Mouse (Mus musculus): Measurements from ENCODE around the gene Aqp9. TPM values are rescaled to one million over a fixed set of nuclear protein-coding genes. Genes with fewer than 3 reads are reported as not detected.

Aqp9 gene
- total and polyA plus RNA-seq, 2 experiments from 2014 or later: 0.48 to 2.3 TPM

DNA sequence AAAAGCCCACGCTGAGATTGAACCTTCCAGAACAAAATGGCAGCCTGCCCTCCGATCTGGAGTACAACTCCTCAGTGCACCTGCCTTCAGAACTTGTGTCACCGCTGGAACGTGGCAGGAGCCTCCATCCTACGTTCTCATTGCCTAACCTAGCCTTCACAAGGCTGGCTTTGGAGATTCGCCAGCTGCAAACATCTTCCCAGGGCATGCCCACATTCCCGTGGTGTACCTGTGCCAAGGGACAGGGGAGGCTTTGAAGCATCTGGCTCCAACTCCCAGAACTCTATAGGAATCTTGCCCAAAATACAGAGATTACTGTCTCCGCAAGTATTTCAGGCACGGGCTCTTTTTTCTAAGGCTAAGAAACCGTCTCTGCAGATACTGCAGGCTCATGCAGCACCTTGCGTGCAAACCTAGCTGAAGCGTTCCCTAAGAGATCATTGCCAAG, 92.3 kb downstream of the Aqp9 start:
- ATAC-seq: peak; percentile 10; the same call in 1 of the 2 replicates
- no peak overlapping the region for H3K27ac ChIP-seq (ENCODE audit: low read depth, low read length)
- no peak for DNase-seq
- H3K9ac ChIP-seq: no peak overlapping the region
- WGBS: 76% methylated on average over 12 of the region's 12 CpGs
- no peaks in the 10 kb centered on the region for H3K9me3 ChIP-seq (ENCODE audit: low read length)
- H3K4me2 ChIP-seq (ENCODE audit: low read depth): no peak overlapping the region
- H3K4me3 ChIP-seq (ENCODE audit: low read depth, low read length): no peak overlapping the region
- H3K4me1 ChIP-seq (ENCODE audit: insufficient read depth): no peaks in the 10 kb centered on the region
- H3K27me3 ChIP-seq (ENCODE audit: insufficient read depth, low read length): no peaks in the 10 kb centered on the region
- no peak for TF ChIP-seq CTCF (IDR thresholded peaks at IDR 0.05; ENCODE audit: low read depth)
- no peaks in the 10 kb centered on the region for H3K36me3 ChIP-seq (ENCODE audit: insufficient read depth)

DNA sequence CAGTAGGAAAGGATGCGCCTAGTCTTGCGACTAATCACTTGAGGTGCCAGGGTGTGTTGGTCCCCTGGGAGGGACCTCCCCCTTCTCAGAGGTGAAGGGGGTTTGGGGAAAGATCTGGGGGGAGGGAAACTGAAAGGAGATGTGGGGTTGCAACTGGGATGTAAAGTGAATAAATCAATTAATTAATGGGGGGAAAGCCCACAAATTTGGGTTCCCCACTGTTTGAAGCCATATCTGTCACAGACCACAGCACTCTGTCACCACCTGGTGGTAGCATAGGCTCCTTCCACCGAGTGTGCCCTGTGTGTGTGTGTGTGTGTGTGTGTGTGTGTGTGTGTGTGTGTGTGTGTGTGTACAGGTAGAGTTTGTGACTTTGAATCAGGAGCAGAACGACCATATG, 94.7 kb downstream of the Aqp9 start:
- no peak overlapping the region for H3K27ac ChIP-seq (ENCODE audit: low read depth, low read length)
- no peaks in the 10 kb centered on the region for H3K9me3 ChIP-seq (ENCODE audit: low read length)
- H3K36me3 ChIP-seq (ENCODE audit: insufficient read depth): no peaks in the 10 kb centered on the region
- peak; percentile 86 for TF ChIP-seq CTCF (IDR thresholded peaks at IDR 0.05; ENCODE audit: low read depth)
- no peak overlapping the region for H3K4me2 ChIP-seq (ENCODE audit: low read depth)
- H3K9ac ChIP-seq: no peak overlapping the region
- no peak overlapping the region for H3K4me3 ChIP-seq (ENCODE audit: low read depth, low read length)
- DNase-seq (peak; percentile 61), ATAC-seq (peak; percentile 51; the same call in 1 of the 2 replicates)
- no peaks in the 10 kb centered on the region for H3K4me1 ChIP-seq (ENCODE audit: insufficient read depth)
- no peaks in the 10 kb centered on the region for H3K27me3 ChIP-seq (ENCODE audit: insufficient read depth, low read length)
- WGBS: 60% methylated on average over 4 of the region's 4 CpGs

DNA sequence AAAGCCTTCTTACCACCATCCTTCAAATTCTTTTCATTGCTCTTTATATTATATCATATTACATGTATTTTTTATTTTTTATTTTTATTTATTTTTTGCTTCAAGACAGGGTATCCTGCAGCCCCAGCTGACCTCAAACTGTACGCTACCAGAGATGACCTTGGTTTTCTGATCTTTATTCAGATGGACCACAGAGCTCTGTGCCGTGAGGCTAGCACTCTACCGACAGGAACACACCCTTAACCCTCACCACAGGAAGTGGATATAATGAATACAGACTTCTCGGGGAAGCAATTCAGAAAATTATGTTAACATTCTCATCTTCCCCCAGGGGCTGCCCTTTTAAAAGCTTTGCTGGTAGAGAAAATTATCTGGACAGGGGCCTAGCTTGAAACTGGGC, 95.4 kb downstream of the Aqp9 start:
- H3K27me3 ChIP-seq (ENCODE audit: insufficient read depth, low read length): no peaks in the 10 kb centered on the region
- H3K4me2 ChIP-seq (ENCODE audit: low read depth): no peak overlapping the region
- no peak overlapping the region for H3K27ac ChIP-seq (ENCODE audit: low read depth, low read length)
- H3K36me3 ChIP-seq (ENCODE audit: insufficient read depth): no peaks in the 10 kb centered on the region
- H3K9me3 ChIP-seq (ENCODE audit: low read length): no peaks in the 10 kb centered on the region
- ATAC-seq: no peak
- no peak for TF ChIP-seq CTCF (IDR thresholded peaks at IDR 0.05; ENCODE audit: low read depth)
- H3K4me1 ChIP-seq (ENCODE audit: insufficient read depth): no peaks in the 10 kb centered on the region
- 56% methylated on average over 4 of the region's 4 CpGs for WGBS
- no peak for DNase-seq
- H3K9ac ChIP-seq: no peak overlapping the region
- H3K4me3 ChIP-seq (ENCODE audit: low read depth, low read length): no peak overlapping the region

DNA sequence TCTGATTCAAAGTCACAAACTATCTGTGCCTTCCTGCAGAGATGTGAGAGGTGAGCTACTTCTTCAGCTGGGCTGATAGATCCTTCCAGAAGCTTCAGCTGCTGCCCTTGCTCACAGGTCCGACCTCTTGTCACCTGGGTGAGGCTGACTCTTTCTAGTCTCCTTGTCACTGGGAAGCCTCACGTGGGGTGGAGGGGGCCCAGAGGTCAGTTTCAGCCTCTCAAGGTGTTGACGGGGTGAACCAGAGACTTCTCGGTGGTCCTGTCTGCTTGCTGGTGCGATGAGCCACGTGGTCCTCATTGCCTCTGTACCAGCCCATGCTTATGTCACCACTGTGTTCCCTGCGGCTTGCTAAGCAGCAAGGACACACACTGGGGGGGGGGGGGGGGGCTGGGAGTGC, 96.0 kb downstream of the Aqp9 start:
- TF ChIP-seq CTCF (IDR thresholded peaks at IDR 0.05; ENCODE audit: low read depth): no peak
- no peak overlapping the region for H3K27ac ChIP-seq (ENCODE audit: low read depth, low read length)
- WGBS: 80% methylated on average over 7 of the region's 7 CpGs
- no peak for ATAC-seq
- H3K36me3 ChIP-seq (ENCODE audit: insufficient read depth): no peaks in the 10 kb centered on the region
- no peaks in the 10 kb centered on the region for H3K27me3 ChIP-seq (ENCODE audit: insufficient read depth, low read length)
- H3K4me2 ChIP-seq (ENCODE audit: low read depth): no peak overlapping the region
- no peak for DNase-seq
- no peaks in the 10 kb centered on the region for H3K4me1 ChIP-seq (ENCODE audit: insufficient read depth)
- no peaks in the 10 kb centered on the region for H3K9me3 ChIP-seq (ENCODE audit: low read length)
- H3K9ac ChIP-seq: no peak overlapping the region
- no peak overlapping the region for H3K4me3 ChIP-seq (ENCODE audit: low read depth, low read length)

DNA sequence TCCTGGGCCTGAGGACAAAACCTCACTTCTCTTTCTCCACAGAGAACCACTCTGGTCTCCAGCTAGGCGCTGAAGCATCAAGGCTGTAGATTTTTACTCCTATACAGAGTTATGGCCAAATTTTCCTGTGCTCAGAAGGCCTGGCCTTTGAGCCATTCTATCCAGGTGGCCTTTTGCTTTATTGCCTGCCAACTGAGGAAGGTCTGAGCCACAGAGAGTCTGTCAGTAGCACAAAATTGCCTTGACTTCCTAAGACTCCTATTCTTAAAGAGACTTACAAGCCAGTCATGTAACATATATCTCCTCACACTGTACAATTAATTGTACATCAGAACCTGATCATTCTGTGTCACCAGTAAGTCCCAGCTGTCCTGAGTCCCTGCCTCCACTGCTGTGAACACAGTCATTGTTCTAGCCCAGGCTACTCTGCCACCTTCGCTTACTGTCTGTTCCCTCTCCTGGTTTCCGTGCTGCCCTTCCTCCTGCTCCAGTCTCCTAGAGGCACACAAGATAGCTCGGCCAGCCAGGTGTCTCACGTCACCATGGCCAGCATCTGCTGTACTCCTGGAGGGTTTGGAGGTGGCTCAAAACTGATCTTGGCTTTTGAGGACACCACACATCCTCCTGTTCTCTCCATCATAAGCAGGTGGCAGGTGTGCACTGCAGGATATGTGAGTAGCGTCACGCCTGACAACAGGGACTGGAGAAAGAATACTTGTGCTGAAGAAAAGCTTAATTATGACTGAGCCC, 96.7 kb downstream of the Aqp9 start:
- 79% methylated on average over 7 of the region's 7 CpGs for WGBS
- no peak for DNase-seq
- ATAC-seq: no peak

DNA sequence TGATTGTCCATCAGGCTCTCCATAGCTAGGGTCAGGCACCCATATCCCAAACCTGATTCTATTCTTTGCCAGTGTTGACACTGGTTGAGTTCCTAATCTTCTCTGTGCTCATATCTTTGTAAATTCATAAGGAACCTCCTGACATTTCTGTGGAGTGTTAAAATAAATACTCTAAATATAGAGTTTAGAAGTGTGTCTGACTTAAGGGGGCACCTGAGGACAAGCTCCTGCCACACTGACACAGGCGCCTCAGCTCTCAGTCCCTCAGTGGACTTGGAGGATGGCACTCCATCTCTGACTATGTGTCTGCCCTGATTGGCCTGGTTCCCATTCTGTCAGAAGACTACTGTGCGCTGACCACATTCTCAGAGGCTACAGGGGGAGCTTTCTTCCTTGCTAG, 97.9 kb downstream of the Aqp9 start:
- no peak for DNase-seq
- no peaks in the 10 kb centered on the region for H3K9me3 ChIP-seq (ENCODE audit: low read length)
- ATAC-seq: no peak
- H3K27me3 ChIP-seq (ENCODE audit: insufficient read depth, low read length): no peaks in the 10 kb centered on the region
- no peak overlapping the region for H3K9ac ChIP-seq
- H3K36me3 ChIP-seq (ENCODE audit: insufficient read depth): no peaks in the 10 kb centered on the region
- TF ChIP-seq CTCF (IDR thresholded peaks at IDR 0.05; ENCODE audit: low read depth): no peak
- no peaks in the 10 kb centered on the region for H3K4me1 ChIP-seq (ENCODE audit: insufficient read depth)
- H3K27ac ChIP-seq (ENCODE audit: low read depth, low read length): no peak overlapping the region
- H3K4me2 ChIP-seq (ENCODE audit: low read depth): no peak overlapping the region
- WGBS: 89% methylated on average over 2 of the region's 2 CpGs
- no peak overlapping the region for H3K4me3 ChIP-seq (ENCODE audit: low read depth, low read length)

More for the DNA sequence above, 96.7 kb downstream of the Aqp9 start:
- no peak overlapping the region for H3K4me3 ChIP-seq (ENCODE audit: low read depth, low read length)
- no peaks in the 10 kb centered on the region for H3K36me3 ChIP-seq (ENCODE audit: insufficient read depth)
- no peak overlapping the region for H3K27ac ChIP-seq (ENCODE audit: low read depth, low read length)
- no peak overlapping the region for H3K9ac ChIP-seq
- H3K4me1 ChIP-seq (ENCODE audit: insufficient read depth): no peaks in the 10 kb centered on the region
- TF ChIP-seq CTCF (IDR thresholded peaks at IDR 0.05; ENCODE audit: low read depth): no peak
- H3K4me2 ChIP-seq (ENCODE audit: low read depth): no peak overlapping the region
- H3K27me3 ChIP-seq (ENCODE audit: insufficient read depth, low read length): no peaks in the 10 kb centered on the region
- no peaks in the 10 kb centered on the region for H3K9me3 ChIP-seq (ENCODE audit: low read length)

DNA sequence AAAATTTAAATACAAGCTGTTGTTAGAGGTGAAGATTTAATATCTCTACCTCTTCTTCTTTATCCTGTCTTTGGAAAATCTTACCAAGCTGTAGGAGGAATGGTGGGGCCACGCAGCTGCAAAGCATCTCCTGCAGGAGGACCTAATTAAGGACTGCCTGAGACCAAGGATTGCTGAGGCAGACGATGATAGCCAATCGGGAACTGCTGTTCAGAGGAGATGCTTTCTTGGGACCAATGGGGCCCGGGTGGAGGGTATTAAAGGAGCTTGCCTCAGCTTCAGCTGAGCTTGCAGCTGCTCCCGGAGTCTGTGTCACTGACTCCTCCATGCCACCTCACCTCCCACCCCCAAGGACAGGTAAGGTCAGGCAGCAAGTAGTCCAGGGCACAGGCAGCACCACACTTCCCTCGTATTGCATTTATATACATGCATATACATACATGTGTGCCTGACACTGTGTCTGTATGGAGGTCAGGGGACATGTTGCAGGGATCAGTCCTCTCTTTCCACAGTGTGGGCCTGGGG, 99.6 kb downstream of the Aqp9 start:
- Histone ChIP-seq H3K4me1 (ENCODE audit: insufficient read depth) (no peaks in the 10 kb centered on the region), H3K4me2 (ENCODE audit: low read depth) (no peak overlapping the region), H3K9me3 (ENCODE audit: low read length) (no peaks in the 10 kb centered on the region), H3K9ac (no peak overlapping the region), H3K36me3 (ENCODE audit: insufficient read depth) (no peaks in the 10 kb centered on the region), H3K4me3 (ENCODE audit: low read depth, low read length) (no peak overlapping the region), H3K27ac (ENCODE audit: low read depth, low read length) (no peak overlapping the region), H3K27me3 (ENCODE audit: insufficient read depth, low read length) (no peaks in the 10 kb centered on the region)
- TF ChIP-seq CTCF (IDR thresholded peaks at IDR 0.05; ENCODE audit: low read depth): no peak
- 45% methylated on average over 6 of the region's 6 CpGs for WGBS
- ATAC-seq (no peak), DNase-seq (no peak)
